Mouse (Mus musculus) thymus, postnatal 0 days (tissue): Measurements from ENCODE around the gene Gm10840. TPM values are rescaled to one million over a fixed set of nuclear protein-coding genes. Genes with fewer than 3 reads are reported as not detected.
A peak's percentile ranks its signal among the peaks of the same experiment; 100 is the strongest.

Experiments
- DNase-seq: peaks from one replicate; pipeline ENCODE4 v3.0.0-alpha.2; 2015; ENCODE audit warnings: low spot score
- polyA plus RNA-seq: library from polyadenylated mRNA; unstranded; fragments of >200 nt; fragmentation: Nextera tagmentation; extraction: Ambion mirVana; gene quantifications from 2 replicates; pipeline ENCODE4 v1.2.1, GENCODE M21; 2015

The Gm10840 gene
- polyA plus RNA-seq, 1 experiment from 2014 or later: 0.78 TPM

DNA sequence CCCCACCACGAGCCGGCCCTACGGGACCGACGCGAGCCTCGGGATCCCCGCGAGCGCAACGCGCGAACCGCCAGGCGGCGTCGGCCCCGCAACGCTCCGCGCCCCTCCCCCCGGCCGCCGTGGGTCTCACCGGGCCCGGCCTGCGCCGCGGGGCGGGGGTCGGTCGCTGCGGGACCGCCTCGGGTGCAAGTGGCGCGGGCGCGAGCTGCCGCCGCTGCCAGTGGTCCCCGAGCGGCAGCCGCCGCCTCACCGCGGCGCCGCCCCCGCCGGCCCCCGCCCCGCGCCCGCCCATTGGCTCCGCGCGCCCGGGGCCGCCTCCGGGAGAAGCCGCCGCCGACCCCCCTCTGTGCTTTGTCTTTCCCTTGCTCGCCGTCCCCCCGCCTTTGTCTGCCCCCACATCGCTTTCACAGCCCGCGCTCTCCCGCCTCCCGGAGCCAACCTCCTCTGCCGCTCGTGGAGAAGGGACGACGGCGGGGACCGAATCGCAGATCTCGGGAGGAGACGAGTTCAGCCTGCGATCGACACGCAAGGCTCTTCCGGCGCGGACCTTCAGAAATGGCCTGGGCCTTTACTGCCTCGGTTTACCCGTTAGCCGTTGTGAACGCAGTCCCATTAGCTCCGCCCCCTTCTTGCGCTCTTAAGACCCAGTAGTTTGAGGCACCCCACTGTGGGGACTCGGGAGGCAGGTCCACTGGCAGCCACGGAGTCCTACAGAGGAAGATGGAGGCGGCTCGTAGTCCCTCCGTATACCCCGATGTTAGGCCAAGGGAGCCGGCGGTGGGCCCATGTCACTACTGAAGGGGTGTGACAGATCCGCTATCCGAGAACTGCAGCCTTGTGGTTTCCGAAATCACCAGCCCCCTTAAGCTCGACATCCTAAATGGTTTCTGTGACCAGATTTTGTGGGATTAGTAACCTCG lies 469 bp upstream of the Gm10840 start:
- peak; percentile 87 for DNase-seq

DNA sequence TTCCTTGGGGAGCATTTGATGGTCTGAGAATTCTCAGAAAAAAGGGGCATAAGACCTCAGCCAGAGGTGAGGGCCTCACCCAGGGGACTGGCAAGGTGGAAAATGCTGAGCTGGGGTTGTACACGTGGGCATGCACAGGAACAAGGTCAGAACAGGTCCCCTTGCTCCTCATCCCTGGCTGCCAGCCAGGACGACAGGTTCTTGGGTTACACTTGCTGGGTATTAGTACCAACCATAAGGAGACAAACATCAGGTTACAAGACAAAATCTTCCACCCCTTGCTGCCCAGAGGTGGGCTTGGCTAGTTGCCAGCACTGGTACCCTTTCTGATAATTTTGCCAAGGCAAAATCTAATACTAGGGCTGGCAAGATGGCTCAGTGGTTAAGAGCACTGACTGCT lies 1.6 kb downstream of the Gm10840 start:
- no peak for DNase-seq

DNA sequence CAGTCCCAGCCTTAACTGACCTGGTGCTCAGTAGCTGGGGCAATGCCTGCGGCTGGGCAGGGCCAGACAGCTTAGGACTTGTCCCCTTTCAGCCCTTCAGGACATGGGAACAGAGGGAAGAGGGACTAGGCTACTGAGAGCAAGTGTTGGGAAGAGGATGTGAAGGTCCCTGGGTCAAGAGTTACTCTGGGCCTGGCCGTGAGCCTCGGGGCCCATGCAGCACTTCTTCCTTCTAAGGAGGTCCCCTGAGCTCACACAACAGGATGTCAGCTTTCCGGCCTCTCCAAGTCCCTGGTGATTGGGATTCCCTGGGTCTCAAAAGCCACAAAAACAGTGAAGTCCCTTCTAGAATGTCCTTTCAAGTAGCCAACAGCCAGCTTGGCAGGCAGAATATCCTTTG lies 2.9 kb downstream of the Gm10840 start:
- DNase-seq: no peak

DNA sequence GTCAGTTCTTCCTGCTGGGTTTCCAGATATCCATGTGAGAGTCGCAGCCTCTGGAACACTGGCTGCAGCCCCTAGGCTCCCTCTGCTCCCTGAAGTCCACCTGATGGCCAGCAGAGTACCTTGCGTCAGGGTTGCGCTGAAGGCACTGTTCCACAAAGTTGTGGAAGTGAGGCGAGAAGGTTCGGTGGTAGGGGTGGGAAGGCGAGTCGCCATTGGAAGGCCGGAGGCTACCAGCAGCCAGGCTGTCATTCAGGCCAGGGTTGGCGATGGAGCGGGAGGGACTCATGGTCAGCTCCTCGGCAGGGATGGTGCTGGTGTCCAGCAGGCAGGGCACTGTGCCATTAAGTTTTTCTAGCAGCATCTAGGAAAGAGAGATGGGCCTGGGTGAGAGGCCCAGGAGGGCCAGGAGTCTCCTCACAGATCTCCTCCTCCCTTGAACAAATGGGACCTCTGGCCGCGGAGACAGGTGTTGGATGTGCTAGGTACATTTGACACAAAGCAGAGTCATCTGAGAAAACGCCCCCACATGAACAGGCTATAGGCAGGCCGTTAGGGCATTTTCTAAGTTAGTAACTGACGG lies 4.0 kb downstream of the Gm10840 start:
- no peak for DNase-seq

DNA sequence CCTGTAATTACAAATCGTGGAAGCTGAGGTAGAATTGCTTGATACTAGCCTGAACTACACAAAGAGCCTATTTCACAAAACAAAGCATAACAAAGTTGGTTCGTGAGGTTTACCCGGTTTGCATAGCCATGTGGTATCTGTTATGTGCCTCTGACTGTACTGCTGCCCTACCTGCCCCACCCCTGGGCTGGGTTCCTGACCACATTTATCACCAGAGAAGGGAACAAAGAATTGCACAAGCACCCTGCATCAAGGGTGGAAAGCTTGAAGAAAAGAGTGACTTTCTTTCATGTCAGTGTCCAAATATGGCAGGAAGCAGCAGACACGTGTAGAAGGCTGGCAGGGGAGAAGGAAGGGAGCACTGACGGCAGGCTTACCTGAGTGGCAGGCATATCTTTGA lies 6.8 kb downstream of the Gm10840 start:
- peak; percentile 70 for DNase-seq

DNA sequence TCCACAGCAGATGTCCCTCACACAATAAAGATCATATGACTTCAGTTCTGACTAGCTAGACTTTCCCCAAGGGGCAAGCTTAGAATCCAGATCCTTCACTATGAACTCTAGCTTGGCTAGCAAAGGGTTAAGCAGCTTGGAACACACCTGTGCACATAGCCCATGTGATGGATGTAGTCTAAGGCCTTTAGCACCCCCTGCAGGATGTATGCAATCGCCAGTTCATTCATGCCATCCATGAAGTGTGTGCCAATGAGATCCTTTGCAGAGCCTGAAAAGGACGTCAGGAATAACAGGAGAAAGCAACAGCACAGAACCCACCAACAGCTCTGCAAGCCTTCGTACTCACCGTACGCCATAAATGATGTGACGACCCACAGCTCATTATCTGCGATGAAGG lies 10.2 kb downstream of the Gm10840 start:
- DNase-seq: peak; percentile 85

DNA sequence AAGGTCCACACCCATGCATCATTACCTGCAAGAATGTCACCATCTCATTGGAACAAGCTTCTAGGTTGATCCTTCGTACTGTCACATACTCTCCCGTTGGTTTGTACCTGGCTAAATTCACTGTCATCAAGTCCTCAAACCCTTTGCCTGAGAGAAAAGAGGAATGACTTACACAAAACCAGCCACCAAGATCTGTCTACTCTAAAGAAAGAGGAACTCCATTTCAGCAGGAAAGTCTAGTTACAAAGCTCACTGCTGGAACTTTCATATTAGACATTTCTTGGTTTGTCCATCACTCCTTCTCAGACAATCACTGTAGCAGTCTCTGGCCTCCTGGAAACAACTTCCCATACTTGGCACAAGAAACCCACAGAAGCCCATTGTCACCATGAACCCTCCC lies 12.6 kb downstream of the Gm10840 start:
- DNase-seq: no peak

DNA sequence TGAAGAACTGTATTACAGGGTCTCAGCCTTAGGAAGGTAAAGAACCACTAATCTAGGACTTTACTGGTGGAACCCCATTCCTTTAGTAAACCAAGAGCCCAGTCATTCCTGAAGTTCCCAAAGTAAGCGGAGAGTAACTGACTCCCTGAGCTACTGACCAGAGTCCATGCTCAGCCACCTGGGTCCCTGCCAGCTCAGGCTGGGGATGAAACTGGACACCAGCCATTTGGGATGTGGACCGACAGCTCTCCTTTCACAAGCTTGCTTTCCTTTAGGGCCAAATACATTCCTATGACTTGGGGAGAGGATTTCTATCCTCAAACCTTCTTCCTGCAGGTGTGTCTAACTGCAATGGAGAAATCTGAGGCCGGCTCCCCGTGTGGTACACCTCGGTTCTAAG lies 13.7 kb downstream of the Gm10840 start:
- DNase-seq: no peak

DNA sequence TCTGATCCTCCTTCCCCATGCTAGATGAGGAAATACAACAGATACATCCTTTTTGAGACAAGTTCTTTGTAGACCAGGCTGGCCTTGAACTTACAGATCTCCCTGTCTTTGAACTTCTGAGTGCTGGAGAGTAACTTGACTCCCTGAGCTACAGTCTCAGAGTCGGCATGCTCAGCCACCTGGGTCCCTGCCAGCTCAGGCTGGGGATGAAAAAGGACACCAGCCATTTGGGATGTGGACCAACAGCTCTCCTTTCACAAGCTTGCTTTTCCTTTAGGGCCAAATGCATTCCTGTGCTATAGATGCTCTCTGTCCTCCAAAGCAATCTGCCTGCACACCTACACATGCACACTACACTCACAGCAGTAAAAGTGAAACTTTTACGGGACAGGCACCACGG lies 14.4 kb downstream of the Gm10840 start:
- DNase-seq: no peak

DNA sequence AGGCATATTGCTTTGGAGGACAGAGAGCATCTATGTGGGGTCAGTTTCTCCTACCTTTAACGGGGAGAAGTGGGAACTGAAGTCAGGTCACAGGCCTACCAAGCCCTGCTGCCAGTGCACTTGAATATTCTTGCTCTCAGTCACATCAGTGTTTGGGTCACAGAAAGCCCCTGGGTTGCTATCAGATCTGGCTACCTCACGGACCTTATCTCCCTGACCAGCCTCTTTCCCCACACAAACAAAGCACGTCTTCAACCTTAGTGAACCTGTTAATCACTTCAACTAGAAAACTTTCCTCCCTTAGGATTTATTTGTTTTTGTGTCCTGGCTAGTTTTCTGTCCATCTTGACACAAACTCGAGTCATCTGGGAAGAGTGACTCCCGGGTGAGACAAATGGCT lies 15.7 kb downstream of the Gm10840 start:
- DNase-seq: no peak

DNA sequence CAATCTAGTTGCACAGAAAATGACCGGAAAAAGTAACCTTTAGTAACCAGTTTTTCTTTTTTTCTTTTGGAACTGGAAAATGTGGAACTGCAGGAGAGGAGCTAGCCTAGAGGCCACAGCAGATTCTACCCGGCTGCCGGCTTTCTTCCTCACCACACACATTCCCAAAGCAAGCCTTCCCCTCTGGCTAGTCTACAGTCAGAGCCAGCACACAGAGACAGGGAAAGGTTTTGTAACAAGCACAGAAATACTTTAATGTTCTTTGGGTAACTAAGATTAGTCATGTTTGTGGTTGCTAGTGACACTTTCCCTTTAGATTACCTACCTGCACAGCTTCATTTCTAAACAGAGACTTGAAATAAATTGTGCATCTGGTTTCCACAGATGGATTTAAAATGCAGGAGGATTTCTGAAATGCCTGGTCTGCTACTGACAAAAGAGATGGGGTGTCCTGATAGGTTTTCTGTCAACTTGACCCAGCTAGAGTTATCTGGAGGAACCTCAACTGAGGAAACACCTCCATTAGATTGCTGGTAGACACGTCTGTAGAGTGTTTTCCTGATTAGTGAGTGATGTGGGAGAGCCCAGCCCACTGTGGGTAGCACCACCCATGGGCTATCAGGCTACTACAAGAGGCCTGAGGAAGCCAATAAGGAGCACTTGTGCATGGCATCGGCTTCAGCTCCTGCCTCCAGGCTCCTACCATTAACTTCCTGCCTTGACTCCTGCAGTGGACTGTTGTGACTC lies 17.6 kb downstream of the Gm10840 start:
- no peak for DNase-seq

DNA sequence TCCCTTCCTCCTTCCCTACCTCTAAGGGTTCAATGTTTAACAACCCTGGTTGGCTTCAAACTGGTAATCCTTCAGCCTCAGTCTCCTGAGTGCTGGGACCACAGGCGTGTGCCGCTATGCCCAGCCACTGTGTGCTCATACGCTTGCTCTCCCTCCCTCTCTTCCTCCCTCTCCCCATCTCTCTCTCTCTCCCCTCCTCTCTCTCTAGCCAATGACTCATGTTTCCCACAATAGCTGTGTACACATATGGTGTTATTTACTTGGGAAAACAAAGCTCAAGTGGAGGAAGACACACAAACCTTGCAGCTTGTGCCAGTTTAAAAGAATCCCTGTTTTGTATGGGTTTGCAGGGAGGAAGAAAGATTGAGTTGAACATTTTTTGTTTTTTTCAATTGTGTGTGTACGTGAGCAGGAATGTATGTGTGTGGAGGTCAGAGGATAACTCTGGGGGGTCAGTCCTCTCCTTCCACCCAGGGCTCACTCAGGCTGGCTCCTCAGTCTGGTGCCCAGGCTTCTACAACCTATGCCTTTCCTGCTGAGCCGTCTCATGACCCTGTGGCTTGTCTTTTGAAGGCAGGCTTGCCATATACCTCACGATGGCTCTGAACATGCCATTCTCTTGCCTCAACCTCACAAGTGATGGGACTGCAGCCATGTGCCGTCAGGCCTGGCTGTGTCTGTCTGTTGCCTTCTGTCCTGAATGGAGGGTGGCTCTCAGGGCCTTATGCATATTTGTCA lies 19.2 kb downstream of the Gm10840 start:
- DNase-seq: no peak

DNA sequence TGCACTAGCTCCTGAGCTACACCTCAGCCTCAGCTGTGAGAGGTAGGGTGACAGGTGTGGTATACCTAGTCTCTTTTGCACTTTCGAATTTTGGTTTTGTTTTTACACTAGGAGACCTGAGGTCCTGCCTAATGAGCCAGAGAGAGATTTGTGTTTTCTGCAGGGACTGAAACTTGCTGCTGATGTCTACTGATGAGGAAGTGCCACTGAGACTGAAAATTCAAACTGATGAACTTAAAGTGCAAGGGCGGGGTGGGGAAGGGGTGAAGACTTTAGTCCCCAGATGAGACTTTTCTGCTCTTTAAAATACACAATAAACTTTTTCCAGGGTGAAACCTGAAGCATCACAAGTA lies 19.8 kb downstream of the Gm10840 start:
- DNase-seq: no peak

DNA sequence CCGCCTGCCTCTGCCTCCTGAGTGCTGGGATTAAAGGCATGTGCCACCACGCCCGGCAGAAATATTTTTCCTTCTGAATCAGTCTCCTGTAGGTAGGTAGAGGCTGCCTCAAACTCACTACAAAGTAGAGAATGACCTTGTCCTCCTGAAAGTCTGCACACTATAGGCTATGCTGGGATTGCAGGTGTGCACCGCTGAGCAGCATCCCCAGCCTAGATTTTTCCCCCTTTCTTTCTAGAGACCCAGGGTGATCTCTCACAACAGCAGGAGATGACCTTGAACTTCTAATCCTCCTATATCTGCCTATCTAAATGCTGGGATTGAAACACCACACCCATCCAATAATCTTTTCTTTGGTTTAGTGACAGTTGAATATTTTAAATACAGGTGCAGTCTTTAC lies 26.7 kb downstream of the Gm10840 start:
- DNase-seq: no peak

DNA sequence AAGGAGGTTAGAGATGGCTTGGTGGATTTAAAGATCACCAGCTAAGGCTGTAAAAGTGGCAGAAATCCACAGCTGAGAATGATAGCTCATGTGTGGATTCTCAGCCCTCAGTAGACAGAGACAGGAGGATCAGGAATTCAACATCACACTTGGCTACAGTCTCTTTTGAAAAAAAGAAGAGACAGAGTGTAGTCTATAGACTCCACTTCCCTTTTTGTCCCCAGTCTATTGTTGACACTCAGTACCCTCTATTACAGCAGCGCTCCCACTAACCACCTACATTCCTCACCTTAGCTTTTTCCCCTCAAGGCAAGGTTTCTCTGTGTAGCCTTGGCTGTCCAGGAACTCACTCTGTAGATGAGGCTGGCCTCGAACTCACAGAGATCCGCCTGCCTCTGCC lies 31.1 kb downstream of the Gm10840 start:
- no peak for DNase-seq

DNA sequence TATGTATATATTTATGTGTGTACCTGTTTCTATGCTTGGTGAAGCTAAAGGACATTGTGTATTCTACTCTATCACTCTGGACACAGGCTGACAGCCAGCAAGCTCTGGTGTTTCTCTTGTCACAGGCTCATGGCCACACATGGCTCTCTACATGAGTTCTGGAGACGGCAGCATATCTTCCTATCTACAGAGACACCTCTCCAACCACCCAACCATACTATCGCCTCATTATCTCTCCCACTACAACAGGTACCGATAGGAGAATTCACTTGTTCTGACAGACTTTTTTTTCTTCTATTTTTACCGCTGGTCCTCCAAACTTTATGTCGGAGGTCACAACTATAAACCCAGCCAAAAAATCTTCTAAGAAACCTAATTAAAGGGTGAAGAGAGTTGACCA lies 31.6 kb downstream of the Gm10840 start:
- DNase-seq: no peak

DNA sequence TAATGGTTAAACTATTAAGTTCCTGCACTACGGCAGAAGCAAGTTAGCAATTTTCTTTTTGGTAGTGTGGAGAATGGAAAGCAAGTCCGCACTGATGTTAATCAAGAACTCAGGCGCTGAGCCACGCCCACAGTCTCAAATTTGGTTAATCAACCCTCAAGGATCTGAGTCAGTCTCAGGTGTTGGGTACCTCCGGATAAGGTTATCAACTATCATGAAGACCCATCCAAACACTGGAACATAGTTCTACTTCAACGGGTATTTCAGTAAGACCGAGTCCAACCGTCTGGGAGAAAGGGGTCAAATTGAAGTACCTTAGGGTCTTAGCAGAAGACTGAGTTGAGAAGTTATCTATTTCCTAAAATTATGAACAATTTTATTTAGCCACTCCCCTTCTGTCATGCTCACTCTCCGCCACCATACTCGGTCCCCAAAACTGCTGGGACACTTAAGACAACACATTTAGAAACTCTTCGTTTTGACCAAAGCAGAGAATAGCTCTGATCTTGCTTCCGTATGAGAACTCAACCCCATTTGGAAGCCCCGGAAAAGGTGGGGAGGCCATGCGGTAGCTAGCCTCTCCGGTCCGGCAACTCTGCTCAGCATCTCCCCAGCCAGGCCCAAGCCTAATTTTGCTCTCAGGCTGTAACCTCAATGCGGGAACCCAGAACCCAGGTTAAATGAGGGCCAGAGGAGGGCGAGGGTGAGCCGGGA lies 32.2 kb downstream of the Gm10840 start:
- no peak for DNase-seq

DNA sequence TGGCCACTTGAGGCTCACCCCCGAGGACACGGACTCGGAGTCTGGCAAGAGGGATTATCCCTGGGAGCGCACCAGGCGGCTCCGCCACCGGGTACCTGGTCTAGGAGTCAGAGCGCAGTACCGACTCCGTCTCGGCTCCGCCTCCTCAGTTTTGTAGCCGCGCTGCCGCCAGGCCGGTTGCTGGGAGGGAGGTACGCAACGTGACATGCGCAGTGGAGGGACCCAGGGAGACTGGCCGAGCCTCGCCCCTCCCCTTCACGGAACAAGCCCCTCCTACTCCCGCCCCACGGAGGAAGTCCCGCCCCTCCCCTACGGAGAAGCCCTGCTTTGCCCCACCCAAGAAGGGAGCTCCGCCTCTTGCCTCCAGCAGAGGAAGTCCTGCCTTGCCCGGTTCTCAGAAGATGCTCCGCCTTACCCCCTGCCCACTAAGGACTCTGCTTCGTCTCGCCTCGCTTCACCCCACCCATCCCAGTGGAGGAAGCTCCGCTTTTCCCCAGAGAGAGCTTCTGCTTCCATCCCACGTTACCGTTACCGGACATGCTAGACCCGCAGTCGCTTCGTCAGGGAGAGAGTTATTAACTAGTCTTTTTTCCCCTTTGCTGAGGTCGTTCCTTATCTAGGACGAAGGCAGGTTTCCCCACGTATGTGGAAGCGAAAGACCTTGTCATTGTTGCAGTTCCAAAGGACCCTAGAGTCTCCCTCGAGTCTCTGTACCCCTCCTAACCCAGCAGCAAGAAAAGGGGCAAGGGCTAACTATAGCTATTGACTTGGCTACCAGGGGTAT lies 32.9 kb downstream of the Gm10840 start:
- peak; percentile 99 for DNase-seq

DNA sequence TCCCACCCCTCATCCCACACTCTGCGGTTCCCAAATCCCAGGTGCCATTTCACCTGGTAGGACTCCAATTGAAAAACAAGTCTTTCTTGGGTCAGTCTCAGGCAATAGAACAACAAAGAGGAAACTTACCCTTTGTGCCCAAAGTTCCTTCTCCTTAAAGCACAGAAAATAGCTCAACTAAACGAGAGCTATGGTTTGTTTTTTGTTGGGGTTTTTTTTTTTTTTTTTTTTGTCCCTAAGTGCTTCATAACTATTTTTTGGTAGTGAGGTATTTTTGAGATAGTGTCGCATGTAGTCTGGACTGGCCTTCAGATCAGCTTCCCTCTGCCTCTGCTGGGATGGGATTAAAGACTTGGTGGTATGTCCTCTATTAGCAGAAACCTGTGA lies 33.5 kb downstream of the Gm10840 start:
- DNase-seq: no peak

DNA sequence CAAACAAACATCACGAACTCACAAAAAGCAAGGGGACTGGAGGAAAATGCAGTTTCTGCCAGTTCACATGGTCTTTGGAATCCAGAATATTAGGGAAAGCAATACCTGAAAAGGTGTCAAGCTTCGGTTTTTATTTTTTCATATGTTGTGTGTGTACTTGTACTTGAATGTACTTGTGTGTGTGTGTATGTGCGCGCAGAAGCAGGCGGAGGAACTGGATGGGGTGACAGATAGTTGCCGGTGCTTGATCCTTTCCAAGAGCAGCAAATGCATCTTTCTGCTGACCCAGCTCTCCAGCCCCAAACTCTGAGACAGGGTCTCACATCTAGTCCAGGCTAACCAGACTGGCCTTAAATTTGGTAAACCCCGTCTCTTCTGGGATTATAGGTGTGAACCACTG lies 34.2 kb downstream of the Gm10840 start:
- no peak for DNase-seq
